Mouse (Mus musculus) stomach, postnatal 0 days (tissue): Measurements from ENCODE around the gene Pcif1. TPM values are rescaled to one million over a fixed set of nuclear protein-coding genes. Genes with fewer than 3 reads are reported as not detected.
"Not testable (repeated sequence)": the region's sequence is repeated elsewhere in the genome, so short reads cannot be mapped to it uniquely, and the experiment has no call there.

Experiments
- ATAC-seq: fragments of 200-750 bp; cut with Nextera tagmentation; 2 replicates; pipeline ENCODE4 v1.8.0; 2017; ENCODE audit not compliant: low FRiP score, low TSS enrichment
- DNase-seq: peaks from one replicate; pipeline ENCODE4 v3.0.0-alpha.2; 2016; ENCODE audit warnings: low spot score
- H3K27ac ChIP-seq: fragments of 300-500 bp; sonication (generic); replicated peaks from 2 replicates; pipeline ENCODE4 v1.5.1; 2014; ENCODE audit warnings: mild to moderate bottlenecking, control low read depth
- H3K27me3 ChIP-seq: fragments of 300-500 bp; sonication (generic); 2 replicates; pipeline ENCODE4 v1.6.1; 2014; ENCODE audit warnings: low read length; ENCODE audit not compliant: control insufficient read depth, insufficient read depth
- H3K36me3 ChIP-seq: fragments of 300-500 bp; sonication (generic); 2 replicates; pipeline ENCODE4 v1.6.1; 2014; ENCODE audit warnings: low read length, mixed read lengths; ENCODE audit not compliant: control insufficient read depth, insufficient read depth
- H3K4me1 ChIP-seq: fragments of 300-500 bp; sonication (generic); replicated peaks from 2 replicates; pipeline ENCODE4 v1.6.1; 2014; ENCODE audit warnings: antibody characterized with exemption; ENCODE audit not compliant: control insufficient read depth, insufficient read depth
- H3K4me2 ChIP-seq: fragments of 300-500 bp; sonication (generic); replicated peaks from 2 replicates; pipeline ENCODE4 v1.6.1; 2014; ENCODE audit warnings: low read depth, mild to moderate bottlenecking, control low read depth, moderate library complexity
- H3K4me3 ChIP-seq: fragments of 300-500 bp; sonication (generic); 2 replicates; pipeline ENCODE4 v1.5.1; 2014; ENCODE audit warnings: low read depth, low read length, control low read depth
- H3K9ac ChIP-seq: fragments of 300-500 bp; sonication (generic); 2 replicates; pipeline ENCODE4 v1.6.1; 2014; ENCODE audit warnings: mild to moderate bottlenecking, low read length, control low read depth, mixed read lengths
- H3K9me3 ChIP-seq: fragments of 300-500 bp; sonication (generic); 2 replicates; pipeline ENCODE4 v1.6.1; 2016; ENCODE audit warnings: low read length; ENCODE audit not compliant: control insufficient read depth
- CTCF ChIP-seq: IDR thresholded peaks from 2 replicates; pipeline ENCODE4 v1.5.1; 2016; ENCODE audit warnings: antibody characterized with exemption, low read depth, mild to moderate bottlenecking, moderate library complexity
- EP300 ChIP-seq: optimal IDR thresholded peaks from 2 replicates; pipeline ENCODE3; 2016; ENCODE audit warnings: antibody characterized with exemption
- WGBS: fragments of 180-500 bp; shearing (Covaris S2); extraction: QIAGEN DNeasy Blood & Tissue Kit; methylation state at CpG from one replicate; pipeline ENCODE4 v1.1.7; 2014; 5-methylcytosine and 5-hydroxymethylcytosine counted together
- polyA plus RNA-seq: library from polyadenylated mRNA; unstranded; fragments of >200 nt; fragmentation: Nextera tagmentation; extraction: Ambion mirVana; gene quantifications from 2 replicates; pipeline ENCODE4 v1.2.1, GENCODE M21; 2015

Gene Pcif1
- polyA plus RNA-seq, 1 experiment from 2014 or later, result 51.4 TPM

- 37% methylated on average over 8 of the region's 8 CpGs for WGBS
- no peak for DNase-seq
- Histone ChIP-seq H3K27ac (peak overlapping the region; percentile 84; the same call in 1 of the 2 replicates), H3K9ac (peak overlapping the region; percentile 71), H3K36me3 (peaks cover 9% of the 10 kb centered on the region), H3K4me1 (peaks cover 2% of the 10 kb centered on the region; the same call in 1 of the 2 replicates), H3K4me3 (peak overlapping the region; percentile 70), H3K4me2 (peak overlapping the region; percentile 98), H3K27me3 (no peaks in the 10 kb centered on the region), H3K9me3 (no peaks in the 10 kb centered on the region)
- TF ChIP-seq CTCF, result peak; percentile 41; the same call in 1 of the 2 replicates
- no peak for TF ChIP-seq EP300
- no peak for ATAC-seq
Observed at GRCm38 (mm10) chr2:164834531-164834930, 44.6 kb upstream of the Pcif1 start.

- ATAC-seq (no peak), DNase-seq (no peak)
- TF ChIP-seq EP300 (no peak), CTCF (no peak)
- Histone ChIP-seq H3K9ac (no peak overlapping the region), H3K36me3 (peaks cover 9% of the 10 kb centered on the region), H3K4me2 (no peak overlapping the region), H3K4me1 (peaks cover 2% of the 10 kb centered on the region; the same call in 1 of the 2 replicates), H3K4me3 (no peak overlapping the region), H3K27me3 (no peaks in the 10 kb centered on the region), H3K9me3 (no peaks in the 10 kb centered on the region), H3K27ac (no peak overlapping the region)
- WGBS, result 94% methylated on average over 4 of the region's 4 CpGs
Observed at GRCm38 (mm10) chr2:164835164-164835563, 43.9 kb upstream of the Pcif1 start.

GRCm38 (mm10) chr2:164845782-164846181, 33.3 kb upstream of the Pcif1 start:
- DNase-seq, result no peak
- Histone ChIP-seq H3K9ac (no peak overlapping the region), H3K9me3 (no peaks in the 10 kb centered on the region), H3K4me3 (no peak overlapping the region), H3K27ac (no peak overlapping the region), H3K4me2 (no peak overlapping the region), H3K4me1 (no peaks in the 10 kb centered on the region), H3K27me3 (no peaks in the 10 kb centered on the region), H3K36me3 (no peaks in the 10 kb centered on the region; the same call in 1 of the 2 replicates)
- WGBS, result 53% methylated on average over 3 of the region's 3 CpGs
- ATAC-seq, result no peak
- no peak for TF ChIP-seq EP300
- peak; percentile 61 for TF ChIP-seq CTCF

- 71% methylated on average over 8 of the region's 8 CpGs for WGBS
- Histone ChIP-seq H3K4me3 (no peak overlapping the region), H3K9me3 (no peaks in the 10 kb centered on the region), H3K9ac (no peak overlapping the region), H3K27ac (no peak overlapping the region), H3K4me2 (no peak overlapping the region), H3K36me3 (no peaks in the 10 kb centered on the region; the same call in 1 of the 2 replicates), H3K4me1 (no peaks in the 10 kb centered on the region), H3K27me3 (no peaks in the 10 kb centered on the region)
- no peak for TF ChIP-seq EP300
- TF ChIP-seq CTCF, result no peak
- ATAC-seq, result no peak
- no peak for DNase-seq
Observed at GRCm38 (mm10) chr2:164850061-164850460, 29.0 kb upstream of the Pcif1 start.

- not testable (repeated sequence) for H3K27ac ChIP-seq, H3K4me2 ChIP-seq, H3K9ac ChIP-seq, H3K4me3 ChIP-seq, H3K36me3 ChIP-seq, H3K4me1 ChIP-seq, H3K27me3 ChIP-seq, DNase-seq, H3K9me3 ChIP-seq, ATAC-seq
- 78% methylated on average over 5 of the region's 5 CpGs for WGBS
Observed at GRCm38 (mm10) chr2:164855572-164855971, 23.5 kb upstream of the Pcif1 start.

- DNase-seq, result no peak
- Histone ChIP-seq H3K4me3 (peak overlapping the region; percentile 54), H3K27me3 (no peaks in the 10 kb centered on the region), H3K4me1 (peaks cover 5% of the 10 kb centered on the region; the same call in 1 of the 2 replicates), H3K9ac (peak overlapping the region; percentile 62), H3K9me3 (no peaks in the 10 kb centered on the region), H3K4me2 (peak overlapping the region; percentile 82), H3K36me3 (no peaks in the 10 kb centered on the region), H3K27ac (peak overlapping the region; percentile 30; the same call in 1 of the 2 replicates)
- TF ChIP-seq CTCF (peak; percentile 41), EP300 (no peak)
- 3% methylated on average over 42 of the region's 42 CpGs for WGBS
- peak; percentile 18; the same call in 1 of the 2 replicates for ATAC-seq
Observed at GRCm38 (mm10) chr2:164856309-164857100, 22.6 kb upstream of the Pcif1 start.
